Mouse (Mus musculus): ENCODE results near the gene Siae.

Gene Siae

DNA sequence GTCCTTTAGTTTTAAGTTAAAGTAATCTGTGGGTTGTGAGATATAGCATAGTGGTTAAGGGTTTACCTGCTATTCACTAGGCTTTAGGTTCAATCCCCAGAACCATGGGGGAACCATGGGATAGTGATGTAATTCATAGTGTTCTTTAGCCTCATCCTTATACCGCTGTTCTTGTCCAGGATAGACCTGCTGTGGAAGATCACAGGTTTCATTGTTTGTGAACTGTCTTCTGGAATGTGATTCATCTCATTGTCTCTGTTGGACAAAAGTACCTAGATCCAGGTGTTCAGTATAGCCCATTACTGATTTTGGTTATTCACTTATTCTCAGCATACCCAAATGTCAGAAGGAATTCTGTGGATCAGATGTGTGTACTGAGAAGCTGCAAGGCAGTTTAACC, 71.8 kb downstream of the Siae start:
- no peak for DNase-seq

DNA sequence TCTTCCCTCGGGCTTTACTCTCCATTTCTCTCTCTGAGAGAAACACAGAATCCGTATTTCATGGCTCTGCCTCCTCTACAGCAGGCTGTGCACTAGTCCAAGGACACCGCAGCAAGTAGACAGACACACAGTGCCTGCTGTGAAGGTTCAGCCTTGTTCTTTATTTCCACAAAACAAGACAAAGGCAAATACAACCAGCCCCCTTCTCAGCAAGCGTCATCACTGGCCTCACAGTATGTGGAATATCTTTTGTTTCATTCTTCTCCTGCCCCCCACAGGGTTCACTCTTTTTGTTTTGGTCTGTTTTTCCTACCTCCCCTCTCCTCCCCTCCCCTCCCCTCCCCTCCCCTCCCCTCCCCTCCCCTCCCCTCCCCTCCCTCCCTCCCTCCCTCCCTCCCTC, 73.1 kb downstream of the Siae start:
- DNase-seq = no peak

DNA sequence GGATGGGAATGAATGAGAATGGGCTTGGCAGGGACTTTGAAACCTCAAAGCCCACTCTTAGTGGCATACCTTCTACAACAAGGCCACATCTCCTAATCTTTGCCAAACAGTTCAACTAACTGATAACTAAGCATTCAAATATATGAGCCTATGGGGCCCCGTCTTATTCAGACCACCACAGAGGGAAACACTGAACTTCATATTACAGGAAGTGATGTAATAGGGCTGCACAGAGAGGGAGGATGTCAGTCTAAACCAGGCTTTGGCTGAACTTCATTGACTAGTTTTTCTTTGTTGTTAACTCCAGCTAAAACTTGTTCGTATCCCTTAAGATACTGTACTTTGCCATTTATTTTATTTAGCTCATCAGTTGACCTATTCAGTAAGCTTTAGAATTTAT, 74.4 kb downstream of the Siae start:
- DNase-seq = no peak

DNA sequence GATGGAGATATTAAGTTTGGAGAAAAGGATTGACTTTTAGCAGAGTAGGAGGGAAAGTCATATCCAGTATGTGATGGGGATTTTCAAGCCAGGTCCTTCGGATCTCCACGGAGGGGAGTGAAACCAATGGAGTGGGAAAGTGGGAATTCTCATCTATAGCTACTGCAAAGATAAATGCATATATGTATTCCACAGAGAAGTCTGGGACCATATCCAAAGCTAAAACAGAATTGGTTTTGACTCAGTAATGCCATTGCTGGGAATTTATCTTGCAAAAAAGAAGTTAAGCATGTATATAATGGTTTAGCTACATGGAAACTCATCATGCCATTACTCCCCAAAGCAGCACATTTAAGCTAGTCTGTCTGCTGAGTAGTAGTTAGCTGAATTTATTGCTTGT, 76.8 kb downstream of the Siae start:
- DNase-seq = no peak

DNA sequence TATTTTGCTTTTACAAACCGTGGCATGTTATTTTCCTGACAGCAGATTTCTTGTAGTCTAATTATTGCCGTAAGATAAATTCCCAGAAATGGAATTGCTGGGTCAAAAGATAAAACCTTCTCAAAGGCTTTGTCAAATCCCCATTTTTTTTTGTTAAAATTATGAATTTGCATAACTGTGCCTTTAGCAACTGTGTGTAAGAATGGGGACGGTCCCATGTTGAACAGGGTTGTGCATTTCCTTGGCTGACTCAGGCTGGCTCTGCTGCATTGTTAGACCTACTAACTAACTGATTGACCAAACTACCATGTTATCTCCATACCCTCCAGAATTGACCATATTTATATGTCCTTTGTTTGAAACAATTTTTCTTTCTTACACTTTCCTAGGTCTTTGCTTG, 78.8 kb downstream of the Siae start:
- no peak for DNase-seq

DNA sequence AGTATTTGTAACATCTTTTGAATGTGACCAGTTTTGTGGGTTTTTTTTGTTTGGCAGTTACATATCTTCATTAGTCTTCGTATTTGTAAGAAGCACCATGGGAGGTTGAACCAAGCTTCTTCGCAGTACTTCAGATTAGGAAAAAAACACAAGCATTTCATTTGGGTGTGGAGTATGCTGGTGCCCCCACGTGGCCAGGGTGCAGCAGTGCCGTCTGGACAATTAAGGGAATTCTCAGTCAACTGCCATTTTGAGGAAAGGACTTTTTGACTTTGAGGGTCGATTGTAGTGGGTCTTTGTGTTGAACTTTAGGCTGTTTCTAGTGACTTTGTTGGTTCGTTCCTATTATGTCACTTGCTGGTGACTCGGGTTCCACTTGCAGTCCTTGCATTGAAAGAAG, 80.8 kb downstream of the Siae start:
- peak; percentile 63 for DNase-seq

DNA sequence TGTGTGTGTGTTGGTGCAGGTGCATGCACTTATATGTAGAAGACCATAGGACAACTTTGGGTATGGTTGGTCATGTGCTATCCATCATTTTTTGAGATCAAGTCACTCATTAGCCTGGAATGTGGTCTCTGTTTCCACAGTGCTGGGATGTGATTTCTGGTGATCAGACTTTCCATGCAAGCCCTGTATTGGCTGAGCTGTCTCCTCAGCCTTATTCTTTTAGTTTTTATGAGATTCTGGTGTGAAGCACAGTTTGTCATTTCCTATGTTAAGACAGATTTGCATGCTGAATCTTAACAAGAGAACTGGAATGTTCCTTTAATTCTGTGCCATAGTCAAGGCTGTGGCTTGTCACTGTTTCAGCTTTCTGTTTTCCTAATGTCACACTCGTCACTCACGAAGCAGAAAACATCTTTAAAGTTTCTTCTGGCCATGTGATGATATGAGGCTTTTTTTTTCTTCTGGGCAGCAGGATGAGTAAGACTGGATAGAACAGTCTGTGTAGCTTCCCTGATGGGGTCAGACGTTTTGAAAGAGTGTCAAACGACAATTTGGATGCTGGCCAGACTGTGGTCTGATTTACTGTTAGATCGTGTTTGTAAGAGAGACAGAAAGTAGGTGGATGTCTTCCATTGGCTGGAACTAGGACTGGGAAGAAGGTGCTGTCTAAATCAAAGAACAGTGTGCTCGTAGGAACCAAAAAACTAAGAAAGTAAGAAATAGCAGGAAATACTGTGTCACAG, 81.5 kb downstream of the Siae start:
- no peak for DNase-seq

DNA sequence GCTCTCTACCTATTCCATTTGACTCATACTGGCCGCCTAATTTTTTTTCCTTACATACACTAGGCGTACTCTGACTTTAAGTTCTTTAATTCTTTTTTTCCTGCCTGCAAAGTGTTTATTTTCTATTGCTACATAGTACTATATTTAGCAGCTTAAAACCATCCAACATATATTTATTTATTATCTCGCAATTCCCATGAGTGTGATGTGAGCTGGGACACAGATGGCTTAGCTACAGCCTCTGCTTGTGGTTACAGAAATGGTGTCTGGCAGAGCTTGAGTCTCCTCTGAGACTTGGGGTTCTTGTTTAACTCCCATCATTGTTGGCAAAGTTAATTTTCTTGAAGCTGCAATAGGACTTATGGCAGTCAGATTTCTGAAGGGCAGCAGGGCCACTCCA, 83.2 kb downstream of the Siae start:
- DNase-seq = no peak

DNA sequence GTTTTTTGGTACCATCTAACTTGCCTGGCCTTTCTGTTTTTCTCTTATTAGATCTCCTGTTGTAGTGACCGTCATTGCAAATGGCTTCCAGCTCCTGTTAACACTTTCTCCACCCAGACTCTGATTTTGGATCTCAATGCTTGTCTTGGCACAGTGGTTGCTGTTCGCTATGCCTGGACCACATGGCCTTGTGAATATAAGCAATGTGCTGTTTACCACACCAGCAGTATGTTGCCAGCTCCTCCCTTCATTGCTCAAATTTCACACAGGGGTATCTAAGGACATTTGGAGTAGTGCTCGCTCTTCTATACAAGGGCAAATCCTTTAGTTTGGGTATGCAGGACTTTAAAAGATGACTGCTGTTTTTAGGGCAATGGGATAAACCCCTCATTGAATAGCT, 90.7 kb downstream of the Siae start:
- DNase-seq = no peak

DNA sequence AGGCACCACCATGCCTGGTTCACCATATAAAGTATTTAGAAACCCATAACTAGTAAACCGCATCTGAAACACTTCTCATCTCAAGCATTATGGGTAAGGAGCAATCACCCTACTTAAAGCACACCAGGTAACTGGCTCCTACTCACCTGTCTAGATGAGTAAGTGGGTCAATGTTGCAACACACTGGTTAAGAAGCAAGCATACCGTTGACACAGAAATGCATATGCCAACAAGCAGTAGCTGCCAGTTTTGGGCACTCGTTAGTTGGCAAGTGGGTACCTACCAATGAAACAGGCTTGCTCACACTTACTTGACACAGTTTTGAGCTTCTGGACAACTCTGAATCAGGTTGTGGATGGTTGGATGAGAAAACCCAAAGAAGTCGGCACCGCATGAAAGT, 95.1 kb downstream of the Siae start:
- no peak for DNase-seq

DNA sequence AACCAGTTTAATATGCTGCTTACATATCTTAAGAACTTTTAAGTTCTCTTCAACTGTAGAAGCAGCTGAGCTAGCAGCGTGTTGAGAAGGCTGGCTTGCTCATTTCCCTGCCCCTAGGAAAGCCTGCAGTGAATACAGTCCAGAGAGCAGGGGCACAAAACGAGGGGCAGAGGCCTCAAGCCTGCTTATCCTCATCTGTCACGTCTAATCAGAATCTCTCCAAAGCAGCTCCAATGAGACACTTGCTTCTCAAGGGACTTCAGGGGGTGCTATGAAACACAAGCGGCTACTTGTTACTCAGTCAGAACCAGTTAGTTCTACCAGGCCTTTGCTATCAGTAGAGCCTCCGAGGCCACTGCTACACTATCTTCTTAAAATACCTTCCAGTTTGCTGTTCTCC, 98.3 kb downstream of the Siae start:
- DNase-seq = no peak

DNA sequence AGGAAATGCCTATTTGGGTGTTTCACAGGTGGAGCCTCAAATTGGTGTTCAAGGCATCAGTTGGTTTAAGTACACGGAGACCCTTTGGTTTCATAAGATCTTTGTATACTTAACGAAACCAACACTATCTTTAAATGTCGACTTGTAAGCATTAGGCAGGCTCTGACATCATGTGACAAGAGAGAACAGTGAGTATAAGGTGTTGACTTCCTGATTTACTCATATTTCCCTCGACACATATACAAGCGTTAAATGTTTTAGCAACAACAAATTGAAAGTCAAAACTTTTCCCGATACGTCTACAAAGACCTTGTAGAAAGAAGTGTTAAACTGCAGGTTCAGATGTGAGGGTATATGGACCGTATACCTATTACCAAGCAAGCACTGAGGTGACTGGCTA, 100.5 kb downstream of the Siae start:
- no peak for DNase-seq

DNA sequence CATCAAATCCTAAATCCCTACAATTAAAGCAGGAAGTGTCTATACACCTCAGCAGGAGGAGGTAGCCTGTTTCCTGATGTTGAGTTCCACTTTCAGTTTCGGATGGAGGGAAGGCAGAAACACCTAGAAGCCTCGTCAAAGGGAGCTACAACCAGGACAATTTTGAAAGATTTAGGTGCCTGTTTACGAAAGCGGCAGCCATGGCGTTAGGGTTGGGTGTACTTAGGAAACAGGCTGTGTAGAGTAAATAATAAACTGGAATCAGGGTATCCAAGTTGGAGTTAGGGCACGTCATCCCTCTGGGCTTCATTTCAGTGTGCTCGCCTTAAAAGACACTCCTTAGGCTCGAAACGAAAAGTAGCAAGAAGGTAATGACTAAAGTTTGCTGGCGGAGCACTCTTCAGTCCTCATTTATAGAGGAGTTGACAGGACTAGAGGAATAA, 101.0 kb downstream of the Siae start:
- no peak for DNase-seq

DNA sequence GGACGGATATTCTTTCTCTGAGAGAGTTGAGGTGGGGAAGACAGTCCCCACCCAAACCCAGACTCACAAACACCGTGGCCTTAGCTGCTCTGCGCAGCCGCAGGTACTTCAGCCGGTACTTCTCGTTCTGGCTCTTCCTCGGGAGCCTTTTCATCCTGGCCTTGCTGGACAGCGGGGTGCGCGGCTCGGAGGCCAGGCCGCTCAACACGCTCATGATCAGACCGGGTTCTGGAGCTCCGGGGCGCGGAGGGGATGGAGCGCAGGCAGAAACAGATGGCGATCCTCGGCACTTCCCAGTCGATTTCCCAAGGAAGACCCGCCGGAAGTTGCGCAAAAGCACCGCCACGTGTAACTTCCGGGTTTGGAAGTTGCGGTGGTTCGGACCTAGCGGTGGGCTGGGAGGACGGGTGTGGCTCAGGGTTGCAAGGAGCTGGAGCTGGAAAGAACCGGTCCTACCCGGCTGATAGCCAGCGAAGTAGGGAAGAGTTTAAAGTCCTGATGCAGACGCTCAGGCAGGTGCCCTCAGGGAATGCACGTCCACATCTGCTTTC, 101.5 kb downstream of the Siae start, which contains the start of gene Tbrg1:
TSS of gene Tbrg1 (minus strand) at position 382 of the 551 bp plus-strand sequence.
- DNase-seq = peak; percentile 93

DNA sequence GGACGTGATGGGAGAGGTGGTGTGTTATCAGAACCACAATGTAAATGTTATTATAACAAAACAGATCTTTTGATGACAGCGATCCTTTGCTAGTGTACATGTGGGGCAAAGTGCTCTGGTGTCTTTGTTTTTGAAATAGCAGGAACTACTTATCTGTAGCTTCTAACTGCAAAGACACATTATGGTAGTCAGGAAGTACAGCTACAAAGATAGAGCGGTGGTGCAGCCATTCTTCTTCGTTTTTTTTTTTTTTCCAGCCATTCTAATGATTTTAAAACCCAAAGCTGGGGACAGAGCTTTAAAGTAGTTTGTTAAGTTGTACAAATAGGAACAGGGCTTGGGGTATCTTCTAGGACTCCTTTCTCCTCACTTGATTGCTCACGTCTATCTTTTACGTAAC, 103.9 kb downstream of the Siae start:
- DNase-seq = no peak

DNA sequence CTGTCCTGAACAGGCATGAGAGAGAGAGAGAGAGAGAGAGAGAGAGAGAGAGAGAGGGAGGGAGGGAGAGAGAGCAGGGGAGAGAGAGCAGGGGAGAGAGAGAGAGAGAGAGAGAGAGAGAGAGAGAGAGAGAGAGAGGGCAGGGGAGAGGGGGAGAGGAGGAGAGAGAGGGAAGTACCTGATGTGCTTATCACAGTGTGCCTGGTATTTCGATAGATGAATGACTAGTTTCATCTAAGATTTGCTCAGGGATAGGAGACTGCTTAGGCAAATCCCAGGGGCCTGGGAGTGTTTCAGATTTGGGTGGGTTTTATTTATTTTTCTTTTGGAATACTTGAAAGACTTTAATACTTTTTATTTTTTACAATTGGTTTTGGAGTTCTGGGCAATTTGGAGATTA, 107.7 kb downstream of the Siae start:
- DNase-seq = no peak

DNA sequence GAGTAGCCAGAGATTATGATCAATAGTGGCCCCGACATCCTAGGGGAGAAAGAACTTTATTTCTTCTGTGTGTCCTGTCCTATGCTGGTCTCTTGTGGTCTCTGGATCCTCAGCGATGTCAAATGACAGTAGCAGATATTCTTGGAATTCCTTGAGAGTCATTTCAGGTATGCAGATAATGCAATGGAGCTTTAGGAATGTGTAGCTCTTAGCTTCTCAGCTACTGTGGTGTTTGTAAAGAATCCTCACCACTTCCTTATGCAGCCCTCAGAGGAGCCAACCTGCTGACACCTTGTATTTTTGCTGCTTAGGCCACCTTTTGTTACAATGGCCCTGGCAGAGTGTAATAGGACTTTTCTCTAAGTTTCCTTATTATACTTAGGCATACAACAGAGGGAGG, 109.1 kb downstream of the Siae start:
- no peak for DNase-seq

DNA sequence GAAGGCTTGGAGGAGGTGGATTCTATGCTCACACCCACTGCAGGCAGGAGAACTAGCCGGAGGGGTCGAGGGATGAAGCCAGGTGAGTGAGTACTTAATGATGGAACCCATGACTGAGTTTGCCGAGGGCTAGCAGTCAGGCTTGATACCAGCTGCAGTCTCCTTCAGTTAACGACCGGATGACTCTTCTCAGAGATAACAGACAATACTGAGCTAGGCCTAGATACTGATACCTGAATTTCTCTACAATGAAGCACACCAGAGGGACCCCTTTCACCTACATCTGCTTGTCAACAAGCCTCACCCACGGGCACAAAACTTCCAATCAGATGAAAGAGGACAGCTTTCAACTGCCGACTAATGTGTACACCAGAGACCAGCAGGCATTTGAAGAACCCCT, 110.5 kb downstream of the Siae start:
- DNase-seq = no peak

DNA sequence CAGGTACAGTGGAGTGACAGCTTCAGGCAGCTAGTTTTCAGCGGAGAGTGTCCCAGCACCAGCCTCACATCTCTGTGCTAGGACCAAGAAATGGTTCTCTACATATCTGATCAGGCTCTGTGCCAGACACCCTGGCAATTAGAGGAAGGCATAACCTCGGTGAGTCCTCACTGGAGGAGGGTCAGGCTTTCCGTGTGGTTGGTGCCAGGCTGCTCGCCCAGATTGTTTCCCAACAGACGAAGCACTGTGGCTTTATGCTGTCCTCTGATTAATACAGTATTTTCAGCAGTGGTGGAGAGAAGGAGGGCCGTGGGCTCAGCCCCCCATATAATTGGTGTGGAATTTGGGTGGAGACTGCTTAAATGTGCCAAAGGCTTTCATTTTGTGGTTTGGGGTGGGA, 113.6 kb downstream of the Siae start, which contains the start of gene Panx3:
TSS of gene Panx3 (minus strand) at position 121 of the 400 bp plus-strand sequence.
- no peak for DNase-seq

DNA sequence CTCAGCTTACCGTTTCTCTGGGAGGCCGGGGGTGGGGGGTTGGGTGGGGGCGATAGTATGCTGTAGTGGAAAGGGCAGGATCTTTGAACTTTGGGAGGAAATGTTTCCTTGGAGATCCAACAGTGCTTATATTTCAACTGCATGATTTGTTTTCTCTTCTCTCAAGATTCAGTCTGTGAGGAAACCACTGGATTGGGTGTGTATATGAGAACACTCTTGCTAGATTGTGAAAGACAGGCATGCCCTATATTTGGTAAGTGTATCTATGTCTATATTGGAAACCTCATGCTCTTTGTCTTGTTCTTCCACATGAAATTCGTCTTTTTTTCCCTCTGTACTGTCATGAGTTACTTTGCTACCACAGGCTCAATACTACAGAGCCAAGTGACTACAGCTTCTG, 114.2 kb downstream of the Siae start:
- DNase-seq = no peak

DNA sequence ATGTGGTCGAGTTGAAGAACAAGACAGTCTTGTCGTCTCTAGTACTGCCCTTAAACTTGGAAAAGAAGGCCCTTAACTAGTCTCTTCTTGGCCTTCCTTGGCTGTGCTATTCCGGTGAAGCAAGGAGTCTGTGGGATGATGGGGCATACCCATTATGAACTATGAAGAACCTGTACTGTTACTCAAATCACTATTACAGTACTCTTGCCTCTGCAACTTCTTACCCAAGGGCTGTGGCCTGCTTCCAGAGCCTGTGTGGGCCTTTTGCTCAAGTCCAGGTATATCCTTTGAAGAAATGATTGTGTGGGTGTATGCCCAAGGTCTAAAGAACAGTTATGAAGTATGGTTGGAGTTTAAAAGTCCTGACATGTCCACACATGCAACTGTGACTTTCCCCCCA, 114.8 kb downstream of the Siae start:
- DNase-seq = no peak

DNA sequence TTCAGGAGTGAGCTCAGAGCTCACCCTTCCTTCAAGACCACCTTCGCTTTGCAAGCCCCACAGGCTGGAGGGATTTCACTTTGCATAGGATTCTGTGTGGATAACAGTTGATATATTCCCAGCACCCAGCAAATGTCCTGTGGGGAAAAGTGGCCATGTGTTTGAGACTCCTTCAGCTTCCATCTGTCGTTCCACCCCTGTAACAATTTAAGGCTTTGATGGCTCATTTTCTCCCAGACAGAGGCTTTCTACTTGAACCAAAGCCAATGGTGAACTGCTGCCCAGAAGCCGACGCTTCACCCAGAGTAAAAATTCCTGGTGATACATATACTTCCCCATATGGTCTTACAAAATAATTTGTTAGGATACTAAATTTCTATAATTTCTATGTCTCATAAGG, 119.8 kb downstream of the Siae start:
- DNase-seq = no peak

DNA sequence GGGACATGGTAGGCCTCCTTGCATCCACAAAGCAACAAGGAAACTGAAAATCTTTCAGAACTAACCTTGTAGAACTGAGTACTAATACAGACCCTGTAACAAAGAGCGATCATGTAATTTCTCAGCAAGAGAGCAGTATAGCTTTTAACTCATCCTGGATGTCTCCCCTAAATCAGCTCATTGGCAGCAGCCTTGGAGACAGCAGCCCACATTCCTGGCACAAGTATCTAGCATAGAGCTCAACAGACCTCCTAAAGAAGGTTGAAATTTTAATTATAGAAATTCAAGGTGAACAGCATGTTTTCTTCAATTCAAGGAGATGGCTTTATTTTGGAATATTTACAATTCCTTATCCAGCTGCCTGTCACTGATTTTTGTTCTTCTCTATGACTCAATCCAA, 125.6 kb downstream of the Siae start:
- DNase-seq = no peak

DNA sequence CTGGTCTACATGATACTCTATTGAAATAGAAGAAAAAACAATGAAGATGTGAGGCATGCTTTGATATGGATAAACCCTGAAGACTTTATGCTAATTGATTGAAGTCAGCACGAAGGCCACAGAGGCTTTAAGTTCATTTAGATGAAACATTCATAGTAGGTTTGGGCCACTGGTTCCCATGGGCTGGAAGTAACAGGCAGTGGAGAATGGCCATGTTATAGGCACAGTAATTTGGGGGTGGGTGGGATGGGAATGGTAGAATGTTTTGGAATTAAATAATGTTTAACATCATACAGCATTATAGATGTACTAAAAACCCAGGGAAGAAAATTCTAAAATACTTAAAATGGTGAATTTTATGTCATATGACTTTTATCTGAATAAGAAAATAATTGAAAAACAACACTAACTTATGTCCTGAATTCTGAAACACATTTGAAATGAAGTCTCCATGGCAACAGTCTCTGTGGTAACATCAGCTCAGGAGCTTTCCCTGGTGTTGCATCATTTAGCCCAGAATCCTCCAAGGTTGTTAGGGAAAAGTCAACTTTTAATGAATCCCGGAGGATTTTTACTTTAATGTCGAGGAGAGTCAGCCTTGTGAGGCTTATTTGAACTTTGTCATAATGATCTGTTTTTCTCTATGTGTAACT, 131.9 kb downstream of the Siae start:
- no peak for DNase-seq

DNA sequence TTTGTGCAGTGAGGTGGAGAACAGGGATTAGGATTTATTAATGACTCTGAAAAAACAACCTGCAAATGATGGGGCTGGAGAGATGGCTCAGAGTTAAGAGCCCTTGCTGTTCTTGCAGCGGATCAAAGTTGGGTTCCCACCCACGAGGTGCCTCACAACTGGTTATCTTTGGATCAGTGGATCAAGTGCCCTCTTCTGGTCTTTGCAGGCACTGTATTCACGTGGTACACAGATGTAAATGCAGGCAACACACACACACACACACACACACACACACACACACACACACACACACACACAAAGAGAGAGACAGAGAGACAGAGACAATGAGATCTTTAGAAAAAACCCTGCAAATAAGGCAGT, 132.4 kb downstream of the Siae start:
- DNase-seq = no peak
